Mouse (Mus musculus): Measurements from ENCODE around the gene Ccdc184.

DNA sequence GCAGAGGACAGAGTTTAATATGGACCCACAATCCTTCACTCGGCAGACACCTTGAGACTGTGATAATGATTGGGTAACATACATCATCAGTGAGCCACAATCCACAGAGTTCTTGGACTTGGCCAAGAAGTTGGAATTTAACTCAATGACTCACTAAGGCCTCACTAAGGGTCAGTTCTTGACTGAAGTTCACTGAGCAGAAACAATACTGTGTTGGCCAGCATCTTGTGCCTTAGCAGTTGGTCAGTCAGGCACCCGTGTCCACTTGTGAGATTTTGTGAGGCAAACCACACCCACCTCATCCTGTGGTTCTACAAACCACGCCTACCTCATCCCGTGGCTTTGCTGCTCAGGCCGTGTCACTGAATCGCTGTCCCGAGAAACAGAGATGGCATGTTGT lies 42.7 kb downstream of the Ccdc184 start:
- TF ChIP-seq CTCF (IDR thresholded peaks at IDR 0.05; ENCODE audit: low read depth), result no peak
- no peak for TF ChIP-seq EP300 (IDR thresholded peaks at IDR 0.05; ENCODE audit: low read depth)
